In genomic region chr19:16784879-16785278, GRCm38 (mm10) we compare ENCODE assay signal across 9 mouse cellular contexts. TPM values are rescaled to one million over a fixed set of nuclear protein-coding genes. Genes with fewer than 3 reads are reported as not detected.
DNase-seq lines count a peak whose midpoint lies in the region; ATAC-seq and TF ChIP-seq lines count a peak whose summit lies in the region.
"Had no signal": no experiment of that assay in that cellular context is flagged by ENCODE, and none has a peak within 500 bp of the region (broad histone marks: within the 10 kb centered on the region; RNA-seq: fewer than 3 reads in every experiment).

No protein-coding gene starts in this region.

- H3K4me2 ChIP-seq in embryonic facial prominence, embryonic 11.5 days (ENCODE audit: low read depth, low read length), result no peak overlapping the region

- H3K4me3 ChIP-seq in embryonic facial prominence, embryonic 11.5 days (ENCODE audit: low read depth, low read length), result no peak overlapping the region
- no peak overlapping the region for H3K4me3 ChIP-seq in embryonic facial prominence, embryonic 10.5 days
- no peak overlapping the region for H3K4me3 ChIP-seq in left cerebral cortex, adult 2 months

- TF ChIP-seq CTCF in left cerebral cortex, adult 2 months (IDR thresholded peaks at IDR 0.05), result peak; percentile 73

- H3K27ac ChIP-seq in embryonic facial prominence, embryonic 11.5 days (replicated peaks; ENCODE audit: low read depth, low read length), result no peak overlapping the region
- no peak overlapping the region for H3K27ac ChIP-seq in embryonic facial prominence, embryonic 10.5 days (replicated peaks)
- H3K27ac ChIP-seq in left cerebral cortex, adult 2 months, result no peak overlapping the region

- intact Hi-C loops in left cerebral cortex, adult 2 months (cut with DNase I), result loop anchor here (10.0 kb wide), 1 partner anchor 420 kb away; no protein-coding TSS in a partner anchor

- DNase-seq in embryonic facial prominence, embryonic 11.5 days (ENCODE audit: low spot score), result peak; percentile 68
- no peak for DNase-seq in embryonic facial prominence, embryonic 10.5 days (ENCODE audit: low spot score)
- DNase-seq in left cerebral cortex, adult 2 months (ENCODE audit: extremely low spot score in 1 of 2, low spot score in 2 of 2), result no peak
- no peak for DNase-seq in left cerebral cortex, adult 9 months (ENCODE audit: low spot score in 2 of 2)
- peak; percentile 55 for DNase-seq in A20 (ENCODE audit: low read depth, low spot score)
- peak; percentile 64 for DNase-seq in brain, adult 2 months (ENCODE audit: low read depth, low spot score)
- DNase-seq in ovary, postnatal 10 days (ENCODE audit: low spot score), result no peak
- DNase-seq in gastrocnemius, postnatal 25 days, result no peak
- DNase-seq: adrenal gland, postnatal 14 days had no signal

- no peaks in the 10 kb centered on the region for H3K9me3 ChIP-seq in embryonic facial prominence, embryonic 11.5 days (replicated peaks; ENCODE audit: control insufficient read depth, low read length)
- no peaks in the 10 kb centered on the region for H3K9me3 ChIP-seq in embryonic facial prominence, embryonic 10.5 days

- no peaks in the 10 kb centered on the region for H3K4me1 ChIP-seq in embryonic facial prominence, embryonic 11.5 days (ENCODE audit: control insufficient read depth, insufficient read depth, low read length)
- peaks cover 7% of the 10 kb centered on the region; the same call in 1 of the 2 replicates for H3K4me1 ChIP-seq in embryonic facial prominence, embryonic 10.5 days

- ATAC-seq in embryonic facial prominence, embryonic 11.5 days (replicated peaks; ENCODE audit: insufficient number of reproducible peaks, low FRiP score, low TSS enrichment, low read depth), result no peak

- 21% methylated on average over 3 of the region's 3 CpGs for WGBS in embryonic facial prominence, embryonic 11.5 days
- 25% methylated on average over 3 of the region's 3 CpGs for WGBS in embryonic facial prominence, embryonic 10.5 days

- H3K9ac ChIP-seq in embryonic facial prominence, embryonic 11.5 days (replicated peaks; ENCODE audit: low read length), result no peak overlapping the region

- no peaks in the 10 kb centered on the region for H3K36me3 ChIP-seq in embryonic facial prominence, embryonic 11.5 days (replicated peaks; ENCODE audit: control insufficient read depth, insufficient read depth, low read depth, low read length)
- H3K36me3 ChIP-seq in embryonic facial prominence, embryonic 10.5 days (replicated peaks), result no peaks in the 10 kb centered on the region

- H3K27me3 ChIP-seq in embryonic facial prominence, embryonic 11.5 days (ENCODE audit: control insufficient read depth, insufficient read depth, low read length), result peaks cover 4% of the 10 kb centered on the region; the same call in 1 of the 2 replicates
- peaks cover 14% of the 10 kb centered on the region for H3K27me3 ChIP-seq in embryonic facial prominence, embryonic 10.5 days (replicated peaks; ENCODE audit: low read depth, poor library complexity, severe bottlenecking)

RNA-seq across cellular contexts. Expression of gene Vps13a, which starts 4.1 kb away (rescaled TPM):
- polyA plus RNA-seq in embryonic facial prominence, embryonic 11.5 days (2014; fragmentation: Nextera tagmentation; extraction: Ambion mirVana), result 7.4 and 8.2 TPM in 2 replicates
- polyA plus RNA-seq in embryonic facial prominence, embryonic 10.5 days (2016; fragmentation: Nextera tagmentation; extraction: Ambion mirVana), result 7.6 and 7.8 TPM in 2 replicates
- 10 to 100 TPM; 83.8 to 86.7 TPM for total RNA-seq in left cerebral cortex, adult 2 months (2021)
- total RNA-seq in gastrocnemius, postnatal 25 days (2021), result 10 to 100 TPM; 15.1 to 19.7 TPM

Comparison
In these comparisons a context has a peak if more than half of its experiments do, and no peak if none do; other contexts are left out.
1. DNase-seq: peak in embryonic facial prominence, embryonic 11.5 days (single experiment), A20 (single experiment) and brain, adult 2 months (single experiment); none in embryonic facial prominence, embryonic 10.5 days (single experiment), left cerebral cortex, adult 2 months (0 of 2), left cerebral cortex, adult 9 months (0 of 2), ovary, postnatal 10 days (single experiment) and gastrocnemius, postnatal 25 days (single experiment).
2. RNA of gene Vps13a, which starts 4.1 kb away (total RNA-seq): 83.8 to 86.7 TPM in left cerebral cortex, adult 2 months; 15.1 to 19.7 TPM in gastrocnemius, postnatal 25 days; every median in the first group is over 4 times any median in the second.